Mouse (Mus musculus) G1E-ER4 (cell line): ENCODE measurements around the gene Gm10097. TPM values are rescaled to one million over a fixed set of nuclear protein-coding genes. Genes with fewer than 3 reads are reported as not detected.

Experiments
- GATA1 ChIP-seq: IDR thresholded peaks from one replicate; pipeline ENCODE4 v1.8.0; 2012; ENCODE audit warnings: low read length, inconsistent platforms
- polyA plus RNA-seq: library from polyadenylated mRNA; stranded (reverse); fragments of >175 nt; gene quantifications from 2 replicates; pipeline ENCODE4 v1.2.3, GENCODE M21; 2012

Gene Gm10097
- polyA plus RNA-seq, 1 experiment = not detected

DNA sequence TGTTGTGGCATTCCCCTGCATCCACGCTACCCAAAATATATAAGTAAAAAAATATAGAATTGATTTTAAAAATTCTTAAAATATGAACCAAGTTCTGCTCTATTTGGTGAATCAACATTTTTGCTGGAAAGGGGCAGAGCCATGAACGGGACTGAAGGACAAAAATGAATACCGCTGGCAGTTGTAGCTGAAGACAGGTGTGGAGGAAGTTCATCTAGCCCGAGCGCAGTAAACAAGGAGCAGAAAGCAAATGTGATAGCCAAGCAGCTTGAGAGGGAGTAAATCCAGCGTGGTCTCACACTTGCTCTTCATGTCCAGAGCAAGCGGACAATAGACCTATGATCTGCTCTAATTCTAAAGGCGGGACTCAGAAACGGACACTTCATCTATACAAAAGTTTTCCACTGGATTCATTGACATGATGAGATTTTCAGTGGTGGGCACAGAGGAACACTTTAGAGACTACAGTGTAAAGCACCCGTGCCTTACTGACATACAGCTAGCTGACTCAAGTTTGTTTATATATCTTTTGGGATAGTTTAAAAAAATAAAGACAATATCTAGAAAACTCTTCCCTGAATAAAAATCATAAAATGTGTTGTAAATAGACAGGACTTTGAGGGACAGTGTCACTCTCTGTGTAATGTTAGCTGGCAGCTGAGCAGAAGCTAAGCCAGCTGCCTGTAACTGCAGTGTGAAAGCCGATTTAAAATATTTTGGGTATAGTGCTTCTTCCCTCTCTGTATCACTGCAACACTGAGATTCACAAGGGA is 1.4 kb downstream of the Gm10097 start:
- TF ChIP-seq GATA1 = no peak

DNA sequence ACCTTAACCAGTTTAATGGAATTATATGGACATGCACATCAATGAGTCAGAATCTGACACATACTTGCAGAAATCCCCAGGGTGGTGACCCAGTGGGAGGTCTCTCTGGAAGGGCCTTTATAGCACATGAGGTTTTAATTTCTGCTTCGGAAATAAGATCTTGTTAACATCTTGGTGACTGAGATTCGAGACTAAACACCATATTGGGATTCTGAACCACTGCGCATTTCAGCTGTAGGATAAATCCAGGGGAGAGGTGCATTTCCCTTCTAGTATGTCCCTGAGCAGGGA is 1.9 kb downstream of the Gm10097 start:
- no peak for TF ChIP-seq GATA1

DNA sequence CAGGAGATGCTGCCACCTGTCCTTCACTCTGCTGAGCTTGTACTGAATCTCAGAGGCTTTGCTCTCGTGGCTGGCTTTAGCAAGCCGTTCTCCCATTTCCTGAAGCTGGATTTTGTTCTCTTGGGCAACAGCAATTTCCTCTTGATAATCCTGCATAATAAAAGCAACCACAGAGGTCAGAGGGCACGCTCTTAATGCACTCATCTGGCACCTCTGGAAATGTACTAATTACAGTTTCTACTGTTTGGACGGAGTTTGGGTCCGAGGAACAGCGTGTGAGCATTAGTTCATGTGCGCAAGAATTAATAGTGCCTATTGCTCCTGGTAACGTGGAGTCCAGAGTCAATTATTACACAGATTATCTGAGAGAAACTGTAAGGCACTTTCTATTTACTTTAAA is 3.1 kb downstream of the Gm10097 start:
- no peak for TF ChIP-seq GATA1

DNA sequence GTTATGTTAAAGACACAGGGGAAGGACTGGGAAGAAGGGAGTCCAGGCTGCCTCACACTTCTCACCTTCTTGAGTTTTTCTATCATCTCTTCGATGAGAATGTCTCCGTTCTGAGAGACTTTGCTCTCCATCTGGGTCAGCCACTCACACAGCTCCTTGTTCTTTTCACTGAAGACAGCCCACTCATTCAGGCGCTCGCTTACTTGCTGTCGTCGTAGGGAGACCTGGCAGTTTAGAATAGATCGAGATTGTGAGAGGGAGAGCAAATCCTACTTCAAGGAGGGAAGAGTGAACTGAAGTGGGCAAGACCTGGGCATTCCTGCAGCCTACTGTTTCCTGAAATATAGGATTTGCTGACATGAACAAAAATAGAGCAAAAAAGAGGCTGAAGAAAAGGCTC is 6.7 kb downstream of the Gm10097 start:
- TF ChIP-seq GATA1 = no peak

DNA sequence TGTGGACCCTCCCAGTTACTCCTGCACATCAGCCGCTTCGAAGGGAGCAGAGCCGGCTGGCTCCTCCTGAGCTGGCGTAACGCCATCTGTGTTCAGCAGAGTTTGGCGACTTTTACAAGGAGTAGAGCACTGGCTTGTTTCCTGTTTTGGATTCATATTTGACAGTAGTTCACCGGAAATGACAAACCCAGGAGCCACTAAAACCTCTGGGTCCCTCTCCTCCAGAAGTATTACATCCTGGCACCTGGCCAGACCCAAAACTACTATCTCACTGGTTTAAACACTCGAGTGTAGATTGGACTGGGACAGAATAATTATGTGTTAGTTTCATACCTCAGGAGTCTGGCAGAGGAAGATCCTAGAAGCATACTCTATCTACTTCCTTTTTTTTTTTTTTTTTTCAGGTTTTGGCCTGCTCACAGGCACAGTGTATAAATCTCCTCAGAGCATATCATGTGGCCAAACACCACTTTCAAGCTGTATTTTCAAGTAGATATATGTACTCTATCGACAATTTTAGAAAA is 11.0 kb downstream of the Gm10097 start:
- TF ChIP-seq GATA1 = no peak

DNA sequence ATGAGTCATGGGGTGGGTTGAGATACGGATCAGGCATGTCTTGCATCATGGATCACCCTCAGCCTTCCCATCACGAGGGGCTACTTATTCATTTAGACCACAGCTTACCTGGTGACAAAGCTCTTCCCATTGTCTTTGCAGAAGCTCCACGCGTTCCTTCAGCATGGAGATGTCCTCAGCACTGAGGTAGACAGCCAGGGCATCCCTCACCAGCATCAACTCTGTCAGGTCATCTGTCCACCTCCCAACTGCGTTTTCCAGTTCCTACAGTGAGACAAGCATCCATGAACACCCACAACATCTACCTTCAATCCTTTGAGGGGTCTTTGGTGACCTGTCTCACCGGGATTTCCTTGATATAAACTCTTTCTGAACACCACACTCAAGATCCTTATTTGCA is 14.7 kb downstream of the Gm10097 start:
- TF ChIP-seq GATA1 = no peak

DNA sequence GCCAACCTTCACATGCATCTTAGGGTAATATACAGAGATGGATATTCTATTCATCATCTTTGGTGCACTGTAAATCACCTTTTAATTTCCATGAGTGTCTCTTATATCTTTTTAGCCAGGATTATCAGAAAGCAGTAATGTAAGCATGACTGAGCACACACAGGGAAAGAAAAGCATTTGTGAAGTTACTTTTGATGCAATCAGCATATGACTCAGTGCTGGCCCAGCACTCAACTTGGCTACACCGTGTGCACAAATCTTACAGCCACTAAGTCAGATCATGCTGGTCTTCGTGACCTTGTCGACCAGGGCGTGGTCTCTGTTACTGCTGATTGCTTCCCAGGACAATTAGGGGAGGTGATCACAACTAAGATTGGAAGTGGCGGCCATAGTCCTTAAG is 16.8 kb downstream of the Gm10097 start:
- no peak for TF ChIP-seq GATA1

DNA sequence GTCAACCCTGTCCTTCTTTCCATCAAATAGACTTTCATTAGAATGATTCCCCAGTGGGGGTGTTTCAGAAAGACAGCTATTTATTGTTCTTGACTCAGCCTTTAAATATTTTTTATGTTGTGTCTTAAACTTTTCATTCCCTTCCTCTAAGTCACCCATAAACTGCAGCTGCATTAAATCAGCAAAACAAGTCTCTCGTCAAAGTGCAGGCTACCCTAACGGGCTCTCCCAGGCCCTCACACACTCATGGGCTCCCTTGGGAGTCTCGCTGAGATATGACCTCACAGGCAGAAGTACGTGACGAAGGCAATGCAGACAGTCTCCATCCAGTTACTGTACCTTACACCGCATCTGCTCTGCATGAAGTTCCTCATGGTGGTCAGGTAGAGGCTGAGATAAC is 17.3 kb downstream of the Gm10097 start:
- no peak for TF ChIP-seq GATA1

DNA sequence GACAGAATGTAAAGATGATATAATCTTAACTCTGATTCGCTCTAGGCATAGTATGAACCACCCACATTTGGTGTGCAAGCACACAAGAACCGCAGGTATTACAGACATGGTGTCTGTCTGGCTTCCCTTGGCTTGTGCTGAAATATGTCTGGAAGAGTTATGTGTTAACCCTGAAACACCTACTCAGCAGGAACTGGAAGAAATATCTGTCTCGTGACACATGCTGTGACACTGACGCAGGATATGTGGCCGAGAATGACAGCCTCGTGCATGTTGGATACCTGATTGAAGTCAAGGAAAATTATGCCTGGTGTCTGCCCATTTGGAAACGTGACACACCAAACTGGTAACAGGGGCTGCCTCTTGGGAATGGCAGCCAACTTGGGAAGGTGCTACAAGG is 18.3 kb downstream of the Gm10097 start:
- TF ChIP-seq GATA1 = no peak

DNA sequence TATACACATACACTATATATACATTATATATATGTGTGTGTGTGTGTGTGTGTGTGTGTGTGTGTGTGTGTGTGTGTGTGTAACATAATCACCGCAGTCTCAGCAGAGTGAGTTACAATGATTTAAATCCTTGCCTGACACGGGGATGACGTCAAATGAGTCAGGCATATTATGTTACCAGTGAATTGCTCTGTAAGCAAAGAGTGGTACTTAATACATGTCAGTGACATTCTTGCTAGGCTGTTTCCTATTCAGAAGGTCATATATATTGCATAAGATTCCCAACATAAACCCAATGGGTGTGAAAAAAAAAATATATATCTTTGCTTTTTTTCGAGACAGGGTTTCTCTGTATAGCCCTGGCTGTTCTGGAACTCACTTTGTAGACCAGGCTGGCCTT is 20.1 kb downstream of the Gm10097 start:
- TF ChIP-seq GATA1 = no peak

DNA sequence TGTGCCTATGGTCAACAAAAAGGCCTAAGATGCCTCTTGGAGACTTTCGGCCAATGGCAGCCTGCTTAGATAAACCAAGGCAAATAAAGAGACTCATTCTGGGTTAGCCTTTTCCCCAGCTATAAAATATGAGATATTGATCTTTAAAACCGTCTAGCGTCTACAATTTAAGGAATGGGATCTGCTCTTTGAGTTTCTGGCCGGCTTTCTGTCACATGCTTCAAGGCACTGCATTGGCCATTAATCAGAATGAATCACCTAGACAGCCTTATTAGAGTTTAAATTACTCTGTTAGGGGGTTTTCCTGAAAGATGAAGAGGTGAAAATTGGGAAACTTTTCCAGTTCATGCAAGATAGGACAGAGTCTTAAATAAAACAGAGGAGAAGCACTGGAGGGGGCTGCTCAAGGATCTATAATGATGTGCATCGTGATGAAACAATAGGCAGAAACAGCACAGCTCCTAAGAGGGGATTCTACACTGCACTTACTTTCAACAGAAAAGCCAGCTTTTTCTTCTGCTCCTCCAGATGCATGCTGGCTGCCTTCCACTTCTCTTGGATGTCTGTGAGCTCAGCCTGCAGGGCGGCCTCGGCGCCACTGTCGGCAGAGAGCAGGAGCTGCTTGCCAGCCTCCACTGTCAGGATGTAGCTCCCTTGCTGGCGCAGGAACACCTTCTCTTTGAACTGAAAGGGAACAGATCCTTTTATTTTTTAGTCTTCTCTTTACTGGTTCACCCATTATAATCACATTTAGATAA is 28.2 kb downstream of the Gm10097 start:
- TF ChIP-seq GATA1 = no peak

DNA sequence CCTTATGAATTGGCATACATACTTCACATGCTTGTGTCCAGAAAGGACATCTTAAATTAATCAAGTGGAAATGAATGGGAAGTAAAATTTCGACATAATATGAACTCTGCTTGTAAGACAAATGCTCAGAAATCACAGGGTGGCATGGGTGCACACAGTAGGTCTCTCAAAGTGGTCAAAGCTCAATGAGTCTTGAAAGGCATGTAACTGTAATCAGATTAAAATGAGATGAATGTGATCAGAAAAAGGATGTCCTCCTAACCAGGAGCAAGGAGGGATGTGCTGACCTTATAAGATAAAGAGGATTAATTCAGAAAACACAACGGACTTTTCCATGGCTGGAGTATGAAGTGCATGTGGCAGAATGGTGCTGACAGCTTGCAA is 28.8 kb downstream of the Gm10097 start:
- no peak for TF ChIP-seq GATA1

DNA sequence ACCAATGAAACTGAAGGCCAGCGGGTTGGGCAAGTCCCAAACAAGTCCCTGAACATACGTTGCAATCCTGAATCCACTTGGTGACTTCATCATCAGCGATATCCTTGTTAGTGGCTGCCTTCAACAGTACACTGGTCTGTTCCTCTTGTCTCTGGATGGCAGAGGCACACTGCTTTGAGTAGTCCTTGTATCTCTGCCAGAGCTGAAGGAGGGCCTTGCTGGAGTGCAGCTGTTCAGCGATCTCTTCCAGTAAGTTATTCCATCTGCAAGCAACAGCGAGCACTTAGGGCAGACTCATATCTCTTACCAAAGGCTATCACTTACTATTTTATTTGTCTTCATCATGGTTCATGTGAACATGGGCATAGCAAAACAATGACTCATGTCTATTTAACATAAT is 41.8 kb downstream of the Gm10097 start:
- TF ChIP-seq GATA1 = no peak

DNA sequence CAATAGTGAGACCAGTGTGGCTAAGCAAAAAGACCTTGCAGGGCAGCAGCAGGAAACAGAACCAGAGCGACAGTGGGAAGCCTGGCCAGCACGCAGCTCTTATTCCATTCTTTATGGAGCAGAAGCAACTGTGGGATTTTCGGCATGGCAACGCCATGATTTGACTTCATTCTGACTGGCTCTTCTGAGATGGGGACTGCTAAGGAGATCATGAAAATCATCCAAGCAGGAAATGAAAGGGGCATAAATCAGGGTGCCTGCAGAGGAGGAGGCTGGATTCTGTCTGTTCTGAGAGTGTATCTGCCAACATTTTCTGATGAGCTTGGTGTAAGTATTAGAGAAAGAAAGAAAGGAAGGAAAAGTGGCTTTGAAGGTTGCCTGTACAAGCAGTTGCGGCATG is 47.2 kb downstream of the Gm10097 start:
- no peak for TF ChIP-seq GATA1

DNA sequence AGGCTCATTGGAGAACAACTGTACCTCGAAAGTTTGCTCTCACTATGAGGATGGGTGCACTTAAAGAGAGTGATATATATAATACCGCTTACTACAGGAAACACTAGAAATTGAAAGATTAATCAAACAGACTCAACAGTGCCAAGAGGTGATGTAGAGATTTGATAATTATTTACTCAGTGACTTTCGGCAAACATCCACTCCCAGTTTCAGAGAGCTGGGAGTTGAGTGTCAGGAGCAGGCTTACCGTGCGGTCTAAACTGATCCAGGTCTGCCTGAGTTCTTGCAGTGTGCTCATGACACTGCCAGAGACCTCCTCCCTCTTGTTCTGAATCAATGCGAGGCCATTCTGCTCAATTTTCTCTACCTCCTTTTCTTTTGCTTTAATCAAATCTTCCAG is 47.7 kb downstream of the Gm10097 start:
- TF ChIP-seq GATA1 = no peak
